9 mouse cellular contexts compared by ENCODE assay signal in genomic region chr11:67586231-67586994, GRCm38 (mm10).
DNase-seq lines count a peak whose midpoint lies in the region; ATAC-seq and TF ChIP-seq lines count a peak whose summit lies in the region.
"Had no signal": no experiment of that assay in that cellular context is flagged by ENCODE, and none has a peak within 500 bp of the region (broad histone marks: within the 10 kb centered on the region; RNA-seq: fewer than 3 reads in every experiment).

No protein-coding gene starts in this region.

- H3K27ac ChIP-seq in liver, postnatal 0 days (ENCODE audit: low read depth) = peak overlapping the region; percentile 34; the same call in 1 of the 2 replicates
- no peak overlapping the region for H3K27ac ChIP-seq in forebrain, embryonic 13.5 days
- H3K27ac ChIP-seq in midbrain, embryonic 15.5 days = no peak overlapping the region
- H3K27ac ChIP-seq: midbrain, embryonic 12.5 days had no signal

- H3K4me3 ChIP-seq in liver, postnatal 0 days (ENCODE audit: low read depth, low read length) = peak overlapping the region; percentile 36
- no peak overlapping the region for H3K4me3 ChIP-seq in forebrain, embryonic 13.5 days
- H3K4me3 ChIP-seq in midbrain, embryonic 15.5 days = no peak overlapping the region
- H3K4me3 ChIP-seq: midbrain, embryonic 12.5 days had no signal

- H3K9me3 ChIP-seq in liver, postnatal 0 days (ENCODE audit: low read length) = no peaks in the 10 kb centered on the region
- no peaks in the 10 kb centered on the region for H3K9me3 ChIP-seq in forebrain, embryonic 13.5 days (replicated peaks)
- no peaks in the 10 kb centered on the region for H3K9me3 ChIP-seq in midbrain, embryonic 15.5 days
- H3K9me3 ChIP-seq: midbrain, embryonic 12.5 days had no signal

- peaks cover 13% of the 10 kb centered on the region for H3K4me1 ChIP-seq in liver, postnatal 0 days (ENCODE audit: insufficient read depth)
- H3K4me1 ChIP-seq in forebrain, embryonic 13.5 days = peaks cover 10% of the 10 kb centered on the region
- peaks cover 7% of the 10 kb centered on the region; the same call in 1 of the 2 replicates for H3K4me1 ChIP-seq in midbrain, embryonic 15.5 days
- H3K4me1 ChIP-seq: midbrain, embryonic 12.5 days had no signal

- ATAC-seq in granulocyte monocyte progenitor cell, adult 5-6 weeks (replicated peaks; ENCODE audit: poor library complexity, severe bottlenecking) = peak; percentile 69
- 0 out of 2 replicates have a peak, but pooled peaks have one; percentile 28 for ATAC-seq in liver, postnatal 0 days
- ATAC-seq in forebrain, embryonic 13.5 days = no peak
- ATAC-seq in midbrain, embryonic 15.5 days (replicated peaks) = no peak

- TF ChIP-seq CTCF in liver, postnatal 0 days (IDR thresholded peaks at IDR 0.05; ENCODE audit: low read depth) = no peak

- no peak overlapping the region for H3K9ac ChIP-seq in liver, postnatal 0 days (replicated peaks)
- H3K9ac ChIP-seq in forebrain, embryonic 13.5 days = no peak overlapping the region
- no peak overlapping the region for H3K9ac ChIP-seq in midbrain, embryonic 15.5 days
- H3K9ac ChIP-seq: midbrain, embryonic 12.5 days had no signal

- TF ChIP-seq EP300 in liver, postnatal 0 days (IDR thresholded peaks at IDR 0.05; ENCODE audit: low read depth) = no peak

- DNase-seq in embryo, embryonic 10.5 days (ENCODE audit: low spot score) = peak; percentile 34
- no peak for DNase-seq in embryo, embryonic 11 days
- peak; percentile 89 for DNase-seq in NIH3T3 (ENCODE audit: low read depth)
- peak; percentile 49 for DNase-seq in liver, postnatal 0 days
- peak; percentile 73 for DNase-seq in testis, postnatal 10 days (ENCODE audit: low spot score)

- WGBS in liver, postnatal 0 days (ENCODE audit: insufficient replicate concordance) = 46% methylated on average over 3 of the region's 3 CpGs
- 68% methylated on average over 3 of the region's 3 CpGs for WGBS in forebrain, embryonic 13.5 days
- 63% methylated on average over 3 of the region's 3 CpGs for WGBS in midbrain, embryonic 15.5 days

- no peaks in the 10 kb centered on the region for H3K27me3 ChIP-seq in liver, postnatal 0 days (ENCODE audit: insufficient read depth, low read length)
- H3K27me3 ChIP-seq in forebrain, embryonic 13.5 days = no peaks in the 10 kb centered on the region
- H3K27me3 ChIP-seq in midbrain, embryonic 15.5 days (replicated peaks) = no peaks in the 10 kb centered on the region
- H3K27me3 ChIP-seq: midbrain, embryonic 12.5 days had no signal

- H3K36me3 ChIP-seq in liver, postnatal 0 days (replicated peaks; ENCODE audit: insufficient read depth, low read length) = no peaks in the 10 kb centered on the region
- no peaks in the 10 kb centered on the region for H3K36me3 ChIP-seq in forebrain, embryonic 13.5 days (ENCODE audit: poor library complexity, severe bottlenecking)
- H3K36me3 ChIP-seq in midbrain, embryonic 15.5 days (replicated peaks) = no peaks in the 10 kb centered on the region
- H3K36me3 ChIP-seq: midbrain, embryonic 12.5 days had no signal

- H3K4me2 ChIP-seq in liver, postnatal 0 days (ENCODE audit: low read depth, low read length) = peak overlapping the region; percentile 59
- no peak overlapping the region for H3K4me2 ChIP-seq in forebrain, embryonic 13.5 days
- H3K4me2 ChIP-seq in midbrain, embryonic 15.5 days = no peak overlapping the region
- H3K4me2 ChIP-seq: midbrain, embryonic 12.5 days had no signal

Comparison
In these comparisons a context has a peak if more than half of its experiments do, and no peak if none do; other contexts are left out.
1. ATAC-seq: peak in granulocyte monocyte progenitor cell, adult 5-6 weeks (single experiment) and liver, postnatal 0 days (single experiment); none in forebrain, embryonic 13.5 days (single experiment) and midbrain, embryonic 15.5 days (single experiment).